Mouse (Mus musculus) lung, postnatal 0 days (tissue): Measurements from ENCODE around the gene Gal3st2. TPM values are rescaled to one million over a fixed set of nuclear protein-coding genes. Genes with fewer than 3 reads are reported as not detected.
A peak's percentile ranks its signal among the peaks of the same experiment; 100 is the strongest.
"Not testable (repeated sequence)": the region's sequence is repeated elsewhere in the genome, so short reads cannot be mapped to it uniquely, and the experiment has no call there.

Experiments
- ATAC-seq: fragments of 200-750 bp; cut with Nextera tagmentation; 2 replicates; pipeline ENCODE4 v1.8.0; 2017; ENCODE audit warnings: moderate library complexity
- DNase-seq: peaks from one replicate; pipeline ENCODE4 v3.0.0-alpha.2; 2016; ENCODE audit warnings: low spot score
- H3K27ac ChIP-seq: fragments of 300-500 bp; sonication (generic); 2 replicates; pipeline ENCODE4 v1.5.1; 2014; ENCODE audit warnings: antibody characterized with exemption, mild to moderate bottlenecking, low read length, mixed read lengths
- H3K27me3 ChIP-seq: fragments of 300-500 bp; sonication (generic); replicated peaks from 2 replicates; pipeline ENCODE4 v1.6.1; 2014; ENCODE audit warnings: low read length, mixed read lengths; ENCODE audit not compliant: insufficient read depth
- H3K36me3 ChIP-seq: fragments of 300-500 bp; sonication (generic); 2 replicates; pipeline ENCODE4 v1.6.1; 2014; ENCODE audit warnings: low read length, mixed read lengths; ENCODE audit not compliant: insufficient read depth
- H3K4me1 ChIP-seq: fragments of 300-500 bp; sonication (generic); 2 replicates; pipeline ENCODE4 v1.6.1; 2014; ENCODE audit warnings: antibody characterized with exemption, low read depth, low read length, mixed read lengths; ENCODE audit not compliant: insufficient read depth
- H3K4me2 ChIP-seq: fragments of 300-500 bp; sonication (generic); replicated peaks from 2 replicates; pipeline ENCODE4 v1.6.1; 2014; ENCODE audit warnings: low read depth, mild to moderate bottlenecking, low read length, moderate library complexity, mixed read lengths
- H3K4me3 ChIP-seq: fragments of 300-500 bp; sonication (generic); 2 replicates; pipeline ENCODE4 v1.5.1; 2014; ENCODE audit warnings: low read depth, low read length
- H3K9ac ChIP-seq: fragments of 300-500 bp; sonication (generic); replicated peaks from 2 replicates; pipeline ENCODE4 v1.6.1; 2014; ENCODE audit warnings: low read depth, mild to moderate bottlenecking
- H3K9me3 ChIP-seq: fragments of 300-500 bp; sonication (generic); 2 replicates; pipeline ENCODE4 v1.6.1; 2016; ENCODE audit warnings: low read length, mixed read lengths
- CTCF ChIP-seq: IDR thresholded peaks from 2 replicates; pipeline ENCODE4 v1.5.1; 2016; ENCODE audit warnings: antibody characterized with exemption, mild to moderate bottlenecking
- EP300 ChIP-seq: IDR thresholded peaks from 2 replicates; pipeline ENCODE4 v1.6.1; 2016; ENCODE audit warnings: antibody characterized with exemption, mild to moderate bottlenecking, control low read depth
- WGBS: fragments of 180-500 bp; shearing (Covaris S2); extraction: QIAGEN DNeasy Blood & Tissue Kit; methylation state at CpG from one replicate; pipeline ENCODE4 v1.1.7; 2014; 5-methylcytosine and 5-hydroxymethylcytosine counted together
- polyA plus RNA-seq: library from polyadenylated mRNA; unstranded; fragments of >200 nt; fragmentation: Nextera tagmentation; extraction: Ambion mirVana; gene quantifications from 2 replicates; pipeline ENCODE4 v1.2.1, GENCODE M21; 2015

Gal3st2 gene
- polyA plus RNA-seq, 1 experiment from 2014 or later = 0.25 TPM

DNA sequence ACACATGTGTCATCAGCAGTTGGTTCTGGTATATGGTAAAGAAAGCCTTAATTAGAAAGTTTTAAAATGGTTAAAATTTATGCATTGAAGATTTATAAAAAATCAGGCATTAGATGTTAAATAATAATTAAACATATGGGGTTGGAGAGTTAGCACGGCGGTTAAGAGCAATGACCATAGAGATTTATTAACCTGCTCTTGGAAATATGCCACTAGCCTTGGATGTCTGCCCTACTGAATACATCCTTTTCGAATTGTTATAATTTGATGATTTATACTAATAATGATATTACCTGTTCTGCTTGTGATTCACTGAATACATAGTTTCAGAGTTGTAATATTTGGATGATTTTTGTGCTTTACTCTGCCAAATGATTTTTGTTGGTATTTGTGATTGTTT lies 3.1 kb upstream of the Gal3st2 start:
- DNase-seq = no peak
- Histone ChIP-seq H3K4me1 (no peaks in the 10 kb centered on the region), H3K4me3 (no peak overlapping the region), H3K27ac (no peak overlapping the region), H3K9ac (no peak overlapping the region), H3K4me2 (no peak overlapping the region), H3K9me3 (no peaks in the 10 kb centered on the region), H3K27me3 (no peaks in the 10 kb centered on the region), H3K36me3 (no peaks in the 10 kb centered on the region)
- no peak for ATAC-seq
- 25% methylated on average over 3 of the region's 3 CpGs for WGBS
- TF ChIP-seq CTCF (no peak), EP300 (no peak)

DNA sequence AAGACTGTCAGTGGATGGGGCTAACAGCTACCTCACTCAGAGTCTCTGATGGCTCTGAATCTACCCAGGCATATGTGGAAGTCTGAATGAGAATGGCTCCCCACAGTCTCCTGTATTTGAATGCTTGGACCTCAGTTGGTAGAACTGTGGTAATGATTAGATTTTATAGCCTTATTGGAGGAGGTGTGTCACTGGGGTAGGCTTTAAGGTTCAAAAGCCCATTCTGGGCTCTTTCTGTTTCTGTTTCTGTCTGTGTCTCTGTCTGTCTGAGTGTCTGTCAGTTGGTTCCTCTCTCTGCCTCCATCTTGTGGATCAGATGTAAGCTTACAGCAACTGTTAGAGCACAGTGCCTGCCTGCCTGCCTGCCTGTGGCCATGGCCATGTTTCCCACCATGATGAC lies 1.5 kb upstream of the Gal3st2 start:
- no peaks in the 10 kb centered on the region for H3K36me3 ChIP-seq
- H3K27ac ChIP-seq = no peak overlapping the region
- no peak for DNase-seq
- TF ChIP-seq EP300 (no peak), CTCF (no peak)
- no peak overlapping the region for H3K4me2 ChIP-seq
- ATAC-seq = no peak; the same call in 1 of the 2 replicates
- H3K4me1 ChIP-seq = no peaks in the 10 kb centered on the region
- no peak overlapping the region for H3K9ac ChIP-seq
- no peaks in the 10 kb centered on the region for H3K27me3 ChIP-seq
- no peak overlapping the region for H3K4me3 ChIP-seq
- no peaks in the 10 kb centered on the region for H3K9me3 ChIP-seq

DNA sequence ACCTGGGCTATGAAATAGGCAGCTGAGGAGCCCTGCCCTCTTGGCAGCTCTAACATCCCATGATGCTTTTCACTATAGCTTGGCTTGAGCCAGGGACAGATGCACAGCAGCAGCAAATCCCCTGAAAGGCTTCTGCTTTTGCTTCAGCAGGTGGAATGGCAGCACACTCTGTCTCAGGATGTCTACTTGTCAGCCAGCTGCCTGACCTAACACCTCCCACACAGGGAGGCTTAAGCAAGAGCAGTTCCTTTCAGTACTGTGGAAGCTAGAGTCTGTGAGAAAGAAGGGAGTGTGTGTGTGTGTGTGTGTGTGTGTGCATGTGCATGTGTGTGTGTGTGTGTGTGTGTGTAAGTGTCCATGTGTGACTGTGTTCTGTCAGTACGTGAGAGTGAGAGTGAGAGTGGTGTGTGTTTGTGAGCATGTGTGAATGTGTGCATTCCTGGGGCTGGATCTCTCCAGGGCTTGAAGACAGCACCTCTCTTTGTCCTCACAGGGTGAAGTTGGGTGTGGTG lies 10.5 kb downstream of the Gal3st2 start:
- WGBS = no CpG with 5 or more reads among the region's 1 CpGs
- not testable (repeated sequence) for H3K4me1 ChIP-seq, ATAC-seq, H3K27me3 ChIP-seq, H3K9me3 ChIP-seq, H3K9ac ChIP-seq, DNase-seq, H3K36me3 ChIP-seq, H3K4me3 ChIP-seq, H3K27ac ChIP-seq, H3K4me2 ChIP-seq

DNA sequence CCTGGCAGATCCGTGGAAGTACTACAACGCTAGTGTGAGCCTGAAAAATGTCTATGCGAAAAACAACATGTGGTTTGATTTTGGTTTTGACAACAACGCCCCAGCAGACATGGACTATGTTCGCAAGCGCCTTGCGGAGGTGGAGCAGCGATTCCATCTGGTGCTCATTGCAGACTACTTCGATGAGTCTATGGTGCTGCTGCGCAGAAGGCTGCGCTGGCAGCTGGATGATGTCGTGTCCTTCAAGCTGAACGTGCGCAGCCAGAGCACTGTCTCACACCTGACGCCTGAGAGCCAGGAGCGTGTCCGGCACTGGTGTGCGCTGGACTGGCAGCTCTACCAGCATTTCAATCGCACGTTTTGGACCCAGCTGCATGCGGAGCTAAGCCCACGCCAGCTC lies 13.3 kb downstream of the Gal3st2 start:
- H3K36me3 ChIP-seq, H3K27me3 ChIP-seq, H3K27ac ChIP-seq, H3K4me2 ChIP-seq, H3K4me1 ChIP-seq, H3K9ac ChIP-seq, H3K4me3 ChIP-seq, DNase-seq, H3K9me3 ChIP-seq, ATAC-seq: not testable (repeated sequence)
- 90% methylated on average over 10 of the region's 22 CpGs for WGBS

DNA sequence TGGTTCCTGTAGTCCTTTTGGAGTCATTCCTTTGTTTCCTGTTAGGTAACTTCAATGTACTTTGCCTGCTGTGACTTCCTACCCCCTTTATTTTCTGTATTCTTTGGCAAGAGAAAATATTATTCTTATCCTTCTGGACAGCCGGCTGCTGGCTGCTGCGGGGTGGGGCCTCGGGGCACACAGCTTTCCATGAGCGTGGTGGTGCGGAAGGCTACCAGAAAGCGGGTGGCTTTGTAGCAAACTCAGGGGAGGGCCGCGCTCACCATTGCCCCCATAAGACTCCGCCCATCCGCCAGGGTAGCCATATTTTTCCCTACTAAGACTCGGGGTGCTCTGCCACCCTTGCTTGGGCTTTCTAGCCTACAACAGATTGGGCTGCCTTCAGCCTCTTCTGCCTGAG lies 20.7 kb downstream of the Gal3st2 start:
- H3K9me3 ChIP-seq = not testable (repeated sequence)
- no CpG with 5 or more reads among the region's 11 CpGs for WGBS

DNA sequence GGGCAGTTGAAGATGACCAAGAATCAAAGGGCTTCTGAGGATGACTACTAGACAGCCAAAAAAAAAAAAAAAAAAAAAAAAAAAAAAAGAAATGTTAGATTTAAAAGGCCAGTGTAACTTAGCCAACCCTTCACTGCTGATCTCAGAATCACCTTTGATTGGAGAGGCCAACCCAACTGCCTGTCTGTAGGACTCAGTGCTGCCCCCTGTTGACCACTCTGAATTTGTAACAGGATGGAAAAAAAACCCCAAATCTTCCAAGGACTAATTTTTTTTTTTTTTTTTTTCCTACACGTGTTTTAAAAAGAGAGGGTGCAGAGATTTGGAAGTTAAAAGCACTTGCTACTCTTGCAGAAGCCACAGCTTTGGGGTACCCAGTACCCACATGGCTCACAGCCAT lies 29.8 kb downstream of the Gal3st2 start:
- TF ChIP-seq CTCF = peak; percentile 30
- WGBS = 50% methylated on average over 1 of the region's 1 CpGs
- not testable (repeated sequence) for H3K27me3 ChIP-seq, H3K36me3 ChIP-seq, H3K4me1 ChIP-seq, DNase-seq, H3K9ac ChIP-seq, ATAC-seq, H3K4me3 ChIP-seq, H3K4me2 ChIP-seq, H3K9me3 ChIP-seq, H3K27ac ChIP-seq

More for the DNA sequence above, 20.7 kb downstream of the Gal3st2 start:
- not testable (repeated sequence) for H3K9ac ChIP-seq, H3K27ac ChIP-seq, H3K4me3 ChIP-seq, DNase-seq, H3K27me3 ChIP-seq, H3K36me3 ChIP-seq, H3K4me2 ChIP-seq, H3K4me1 ChIP-seq
- ATAC-seq = peak; percentile 61

DNA sequence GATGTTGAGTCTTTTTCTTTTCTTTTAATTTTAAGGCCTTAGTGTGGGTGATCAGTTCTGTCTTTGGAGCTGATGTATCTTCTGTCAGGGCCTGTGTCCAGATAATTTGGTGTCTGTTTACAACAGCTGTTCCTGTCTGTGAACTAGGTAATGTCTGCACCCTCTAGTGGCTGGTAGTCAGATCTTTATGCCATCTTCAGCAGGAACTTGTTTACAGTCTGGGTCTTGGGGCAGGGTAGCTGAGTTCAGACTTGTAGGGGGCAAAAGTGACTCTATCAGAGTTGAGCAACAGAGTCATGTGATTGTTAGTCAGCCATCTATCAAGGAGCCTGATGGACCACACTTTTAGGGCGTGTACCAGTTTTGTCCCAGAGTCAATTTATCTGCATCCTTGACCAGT lies 36.3 kb downstream of the Gal3st2 start:
- H3K36me3 ChIP-seq, H3K9me3 ChIP-seq, H3K4me1 ChIP-seq, DNase-seq, H3K27me3 ChIP-seq, H3K27ac ChIP-seq, H3K9ac ChIP-seq, H3K4me2 ChIP-seq, H3K4me3 ChIP-seq: not testable (repeated sequence)
- peak; percentile 43; the same call in 1 of the 2 replicates for ATAC-seq
- WGBS = no CpG with 5 or more reads among the region's 1 CpGs

DNA sequence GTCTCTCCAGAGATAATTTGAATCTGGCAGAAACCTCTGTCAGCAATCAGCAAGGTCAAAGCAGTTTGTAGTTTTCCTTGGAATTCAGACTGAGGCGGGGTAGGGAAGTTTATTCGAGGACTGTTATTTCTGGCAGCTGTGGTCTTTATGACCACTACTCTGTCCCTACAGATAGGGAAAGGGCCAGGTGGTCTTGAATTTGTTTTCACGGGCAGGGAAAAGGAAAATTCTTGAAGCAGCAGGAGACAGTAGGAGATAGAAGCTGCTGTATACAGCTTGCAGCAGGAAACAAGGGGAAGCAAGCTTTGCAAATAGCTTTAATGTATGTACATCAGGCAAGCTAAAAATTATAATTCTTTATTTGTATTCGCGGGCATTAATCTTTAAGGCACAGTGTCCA lies 40.2 kb downstream of the Gal3st2 start:
- 58% methylated on average over 3 of the region's 5 CpGs for WGBS
- not testable (repeated sequence) for H3K36me3 ChIP-seq, H3K4me3 ChIP-seq, H3K27ac ChIP-seq, H3K4me1 ChIP-seq, H3K9me3 ChIP-seq, ATAC-seq, H3K9ac ChIP-seq, DNase-seq, H3K27me3 ChIP-seq, H3K4me2 ChIP-seq

DNA sequence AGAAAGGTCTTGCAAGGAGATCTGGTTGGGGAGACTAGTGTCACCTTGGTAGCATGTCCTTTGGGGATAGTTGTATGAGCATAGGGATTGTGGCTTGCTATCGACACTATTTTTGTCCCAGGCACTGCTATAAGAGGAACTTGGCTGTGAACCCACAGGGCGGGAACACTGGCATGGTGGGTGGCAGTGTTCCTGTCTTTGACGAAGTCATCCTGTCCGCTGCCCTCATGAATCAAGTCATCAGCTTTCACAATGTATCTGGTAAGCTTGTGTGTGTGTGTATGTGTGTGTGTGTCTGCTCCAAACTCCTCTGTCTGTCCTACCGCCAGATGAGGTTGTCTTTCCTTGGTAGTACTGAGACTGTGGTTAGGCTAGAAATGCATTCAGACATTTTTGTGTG lies 45.6 kb downstream of the Gal3st2 start:
- WGBS = 88% methylated on average over 3 of the region's 5 CpGs
- not testable (repeated sequence) for H3K4me3 ChIP-seq, H3K4me1 ChIP-seq, H3K9ac ChIP-seq, H3K9me3 ChIP-seq, H3K27ac ChIP-seq, H3K27me3 ChIP-seq, H3K36me3 ChIP-seq, DNase-seq, ATAC-seq, H3K4me2 ChIP-seq
